8 mouse cellular contexts compared by ENCODE assay signal in the genomic region with DNA sequence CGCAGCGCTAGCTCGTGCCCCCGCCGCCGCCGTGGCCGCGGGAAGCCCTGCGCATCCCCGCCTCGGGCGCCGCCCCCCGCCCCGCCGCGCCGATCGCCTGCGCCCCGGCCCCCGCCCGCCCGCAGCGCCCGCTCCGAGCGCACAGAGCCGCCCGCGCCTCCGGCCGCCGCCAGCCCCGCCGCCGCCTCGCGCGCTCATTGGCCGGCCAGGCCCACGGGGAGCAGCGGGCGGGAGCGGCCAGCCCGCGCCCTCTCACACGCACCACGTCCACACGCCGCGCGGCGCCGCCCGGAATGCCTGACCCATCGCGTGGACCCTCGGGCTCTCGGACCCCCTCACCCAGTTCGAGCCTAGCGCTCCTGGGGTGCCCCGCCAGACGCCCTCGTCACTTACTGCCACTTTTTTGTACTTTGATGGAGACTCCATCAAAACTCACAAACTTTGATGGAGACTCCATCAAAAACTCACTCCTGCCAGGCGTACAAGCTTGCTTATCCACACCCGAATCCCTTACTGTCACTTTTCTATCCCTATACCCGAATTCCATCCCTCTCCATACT. TPM values are rescaled to one million over a fixed set of nuclear protein-coding genes. Genes with fewer than 3 reads are reported as not detected.
A peak's percentile ranks its signal among the peaks of the same experiment; 100 is the strongest.
DNase-seq lines count a peak whose midpoint lies in the region; ATAC-seq and TF ChIP-seq lines count a peak whose summit lies in the region.

Gene Bicc1 (minus strand): TSS at position 25 of the 560 bp plus-strand sequence.

- peak; percentile 92 for ATAC-seq in kidney, embryonic 15.5 days (replicated peaks; ENCODE audit: low FRiP score)
- peak; percentile 90 for ATAC-seq in lung, embryonic 15.5 days (ENCODE audit: borderline replicate concordance, extremely low read depth, low FRiP score, low TSS enrichment)

- WGBS in spleen, adult 2 months, result 11% methylated on average over 53 of the region's 69 CpGs
- WGBS in embryonic facial prominence, embryonic 10.5 days, result 9% methylated on average over 69 of the region's 69 CpGs
- 11% methylated on average over 69 of the region's 69 CpGs for WGBS in heart, embryonic 10.5 days
- WGBS in kidney, embryonic 15.5 days, result 3% methylated on average over 56 of the region's 69 CpGs
- 2% methylated on average over 39 of the region's 69 CpGs for WGBS in lung, embryonic 15.5 days

- DNase-seq in spleen, adult 2 months (ENCODE audit: low read depth in 1 of 2, low spot score in 2 of 2), result no peak
- no peak for DNase-seq in spleen, adult 18-20 months
- peak; percentile 79 for DNase-seq in embryonic facial prominence, embryonic 10.5 days (ENCODE audit: low spot score)
- DNase-seq in heart, embryonic 10.5 days (ENCODE audit: low spot score), result peak; percentile 76
- peak; percentile 63 for DNase-seq in ovary, postnatal 36 days (ENCODE audit: low spot score)
- no peak for DNase-seq in natural killer cell, adult 2 months (ENCODE audit: low spot score in 2 of 2)

- H3K27ac ChIP-seq in spleen, adult 2 months (ENCODE audit: insufficient read depth, low read length), result no peak within 1 kb of the TSS
- H3K27ac ChIP-seq in embryonic facial prominence, embryonic 10.5 days (replicated peaks), result peak within 1 kb of the TSS; percentile 85
- H3K27ac ChIP-seq in heart, embryonic 10.5 days, result peak within 1 kb of the TSS; percentile 89
- peak within 1 kb of the TSS; percentile 92 for H3K27ac ChIP-seq in kidney, embryonic 15.5 days
- H3K27ac ChIP-seq in lung, embryonic 15.5 days, result peak within 1 kb of the TSS; percentile 79

- H3K4me3 ChIP-seq in spleen, adult 2 months (ENCODE audit: extremely low read depth, insufficient read depth, insufficient read length), result peak within 1 kb of the TSS; percentile 18
- H3K4me3 ChIP-seq in embryonic facial prominence, embryonic 10.5 days, result peak within 1 kb of the TSS; percentile 80
- H3K4me3 ChIP-seq in heart, embryonic 10.5 days, result peak within 1 kb of the TSS; percentile 77
- H3K4me3 ChIP-seq in kidney, embryonic 15.5 days (replicated peaks), result peak within 1 kb of the TSS; percentile 82
- peak within 1 kb of the TSS; percentile 77 for H3K4me3 ChIP-seq in lung, embryonic 15.5 days

- H3K9ac ChIP-seq in kidney, embryonic 15.5 days, result peak within 1 kb of the TSS; percentile 88
- peak within 1 kb of the TSS; percentile 70 for H3K9ac ChIP-seq in lung, embryonic 15.5 days

- no peaks in the 10 kb centered on the region for H3K36me3 ChIP-seq in spleen, adult 2 months (ENCODE audit: control insufficient read depth, insufficient read depth, low read length)
- H3K36me3 ChIP-seq in embryonic facial prominence, embryonic 10.5 days (replicated peaks), result no peaks in the 10 kb centered on the region
- no peaks in the 10 kb centered on the region for H3K36me3 ChIP-seq in heart, embryonic 10.5 days
- H3K36me3 ChIP-seq in kidney, embryonic 15.5 days, result no peaks in the 10 kb centered on the region
- H3K36me3 ChIP-seq in lung, embryonic 15.5 days, result no peaks in the 10 kb centered on the region

- H3K27me3 ChIP-seq in spleen, adult 2 months (ENCODE audit: control insufficient read depth, insufficient read depth, low read length), result peaks cover 10% of the 10 kb centered on the region
- peaks cover 52% of the 10 kb centered on the region for H3K27me3 ChIP-seq in embryonic facial prominence, embryonic 10.5 days (replicated peaks; ENCODE audit: low read depth, poor library complexity, severe bottlenecking)
- H3K27me3 ChIP-seq in heart, embryonic 10.5 days (ENCODE audit: insufficient read depth, poor library complexity, severe bottlenecking), result peaks cover 37% of the 10 kb centered on the region
- H3K27me3 ChIP-seq in kidney, embryonic 15.5 days, result 0 out of 2 replicates have a peak, but pooled peaks cover 8% of the 10 kb centered on the region
- H3K27me3 ChIP-seq in lung, embryonic 15.5 days, result no peaks in the 10 kb centered on the region; the same call in 1 of the 2 replicates

- no peak for TF ChIP-seq POLR2A in spleen, adult 2 months (IDR thresholded peaks at IDR 0.05; ENCODE audit: low read depth, low read length)

- no peaks in the 10 kb centered on the region; the same call in 1 of the 2 replicates for H3K4me1 ChIP-seq in spleen, adult 2 months (ENCODE audit: control insufficient read depth, insufficient read depth, insufficient read length)
- H3K4me1 ChIP-seq in embryonic facial prominence, embryonic 10.5 days, result peaks cover 10% of the 10 kb centered on the region
- peaks cover 3% of the 10 kb centered on the region; the same call in 1 of the 2 replicates for H3K4me1 ChIP-seq in heart, embryonic 10.5 days
- peaks cover 29% of the 10 kb centered on the region for H3K4me1 ChIP-seq in kidney, embryonic 15.5 days
- peaks cover 13% of the 10 kb centered on the region for H3K4me1 ChIP-seq in lung, embryonic 15.5 days

- no peaks in the 10 kb centered on the region for H3K9me3 ChIP-seq in embryonic facial prominence, embryonic 10.5 days
- no peaks in the 10 kb centered on the region for H3K9me3 ChIP-seq in heart, embryonic 10.5 days
- H3K9me3 ChIP-seq in kidney, embryonic 15.5 days (replicated peaks), result no peaks in the 10 kb centered on the region
- H3K9me3 ChIP-seq in lung, embryonic 15.5 days, result no peaks in the 10 kb centered on the region

- TF ChIP-seq CTCF in spleen, adult 2 months (IDR thresholded peaks at IDR 0.05; ENCODE audit: extremely low read depth, insufficient read depth, insufficient read length, insufficient replicate concordance), result no peak

- peak within 1 kb of the TSS; percentile 87 for H3K4me2 ChIP-seq in kidney, embryonic 15.5 days
- peak within 1 kb of the TSS; percentile 81 for H3K4me2 ChIP-seq in lung, embryonic 15.5 days

RNA-seq across cellular contexts. Expression of gene Bicc1, which starts in this region (rescaled TPM):
- 3.5 and 4.3 TPM in 2 replicates for polyA plus RNA-seq in spleen, adult 2 months (2012; rRNA removed)
- polyA plus RNA-seq in embryonic facial prominence, embryonic 10.5 days (2016; fragmentation: Nextera tagmentation; extraction: Ambion mirVana), result 4.2 and 5.2 TPM in 2 replicates
- 7.8 and 10.4 TPM in 2 replicates for polyA plus RNA-seq in heart, embryonic 10.5 days (2016; fragmentation: Nextera tagmentation; extraction: Ambion mirVana)
- 39.4 and 40.3 TPM in 2 replicates for polyA plus RNA-seq in kidney, embryonic 15.5 days (2015; fragmentation: Nextera tagmentation; extraction: Ambion mirVana)
- polyA plus RNA-seq in lung, embryonic 15.5 days (2015; fragmentation: Nextera tagmentation; extraction: Ambion mirVana), result 20.7 and 20.9 TPM in 2 replicates

Comparison
In these comparisons a context has a peak if more than half of its experiments do, and no peak if none do; other contexts are left out.
1. DNase-seq: peak in embryonic facial prominence, embryonic 10.5 days (single experiment), heart, embryonic 10.5 days (single experiment) and ovary, postnatal 36 days (single experiment); none in spleen, adult 2 months (0 of 2), spleen, adult 18-20 months (0 of 2) and natural killer cell, adult 2 months (0 of 2).
2. H3K4me3 ChIP-seq: peak in every context shown above with its lines; median percentile 82 in kidney, embryonic 15.5 days; 80 in embryonic facial prominence, embryonic 10.5 days; 77 in heart, embryonic 10.5 days; 77 in lung, embryonic 15.5 days; 18 in spleen, adult 2 months.